Mouse (Mus musculus): ENCODE measurements at regions not wholly inside any gene's neighbourhood (a gene's known extent, or its start where the extent isn't known, plus 50 kb on each side); places are given as distances from the start of the nearest gene placed in this dataset.

GRCm38 (mm10) chr1:30362072-30362769 lies 511.5 kb downstream of the Phf3 start:
- H3K4me3 ChIP-seq (ENCODE audit: low read depth, low read length), result no peak overlapping the region
- no peaks in the 10 kb centered on the region for H3K36me3 ChIP-seq (replicated peaks; ENCODE audit: control insufficient read depth, insufficient read depth, low read depth, low read length)
- 83% methylated on average over 7 of the region's 7 CpGs for WGBS
- no peak overlapping the region for H3K4me2 ChIP-seq (ENCODE audit: low read depth, low read length)
- H3K4me1 ChIP-seq (ENCODE audit: control insufficient read depth, insufficient read depth, low read length), result no peaks in the 10 kb centered on the region
- H3K9me3 ChIP-seq (replicated peaks; ENCODE audit: control insufficient read depth, low read length), result no peaks in the 10 kb centered on the region
- ATAC-seq (replicated peaks; ENCODE audit: insufficient number of reproducible peaks, low FRiP score, low TSS enrichment, low read depth), result no peak
- no peak overlapping the region for H3K27ac ChIP-seq (replicated peaks; ENCODE audit: low read depth, low read length)
- no peak for DNase-seq (ENCODE audit: low spot score)
- no peaks in the 10 kb centered on the region for H3K27me3 ChIP-seq (ENCODE audit: control insufficient read depth, insufficient read depth, low read length)
- no peak overlapping the region for H3K9ac ChIP-seq (replicated peaks; ENCODE audit: low read length)

- no peaks in the 10 kb centered on the region for H3K9me3 ChIP-seq (replicated peaks; ENCODE audit: control insufficient read depth, low read length)
- no peak for ATAC-seq (replicated peaks; ENCODE audit: insufficient number of reproducible peaks, low FRiP score, low TSS enrichment, low read depth)
Measured at GRCm38 (mm10) chr1:30320657-30321262, 553.0 kb downstream of the Phf3 start.

GRCm38 (mm10) chr1:30318195-30318594 lies 555.5 kb downstream of the Phf3 start:
- no peak for DNase-seq (ENCODE audit: low spot score)
- Histone ChIP-seq H3K9me3 (replicated peaks; ENCODE audit: control insufficient read depth, low read length) (no peaks in the 10 kb centered on the region), H3K9ac (replicated peaks; ENCODE audit: low read length) (no peak overlapping the region), H3K4me3 (ENCODE audit: low read depth, low read length) (no peak overlapping the region), H3K4me2 (ENCODE audit: low read depth, low read length) (no peak overlapping the region), H3K36me3 (replicated peaks; ENCODE audit: control insufficient read depth, insufficient read depth, low read depth, low read length) (no peaks in the 10 kb centered on the region), H3K27me3 (ENCODE audit: control insufficient read depth, insufficient read depth, low read length) (no peaks in the 10 kb centered on the region), H3K27ac (replicated peaks; ENCODE audit: low read depth, low read length) (no peak overlapping the region), H3K4me1 (ENCODE audit: control insufficient read depth, insufficient read depth, low read length) (no peaks in the 10 kb centered on the region)
- ATAC-seq (replicated peaks; ENCODE audit: insufficient number of reproducible peaks, low FRiP score, low TSS enrichment, low read depth), result no peak
- 89% methylated on average over 8 of the region's 8 CpGs for WGBS

More at GRCm38 (mm10) chr1:30320657-30321262, 553.0 kb downstream of the Phf3 start:
- H3K9ac ChIP-seq (replicated peaks; ENCODE audit: low read length), result no peak overlapping the region
- WGBS, result 78% methylated on average over 6 of the region's 6 CpGs
- no peaks in the 10 kb centered on the region for H3K4me1 ChIP-seq (ENCODE audit: control insufficient read depth, insufficient read depth, low read length)
- H3K4me3 ChIP-seq (ENCODE audit: low read depth, low read length), result no peak overlapping the region
- no peak for DNase-seq (ENCODE audit: low spot score)
- no peak overlapping the region for H3K27ac ChIP-seq (replicated peaks; ENCODE audit: low read depth, low read length)
- H3K27me3 ChIP-seq (ENCODE audit: control insufficient read depth, insufficient read depth, low read length), result no peaks in the 10 kb centered on the region
- no peaks in the 10 kb centered on the region for H3K36me3 ChIP-seq (replicated peaks; ENCODE audit: control insufficient read depth, insufficient read depth, low read depth, low read length)
- no peak overlapping the region for H3K4me2 ChIP-seq (ENCODE audit: low read depth, low read length)

GRCm38 (mm10) chr1:30289073-30289472 lies 584.6 kb downstream of the Phf3 start:
- ATAC-seq (replicated peaks; ENCODE audit: insufficient number of reproducible peaks, low FRiP score, low TSS enrichment, low read depth), result no peak
- WGBS, result 77% methylated on average over 2 of the region's 2 CpGs
- no peak for DNase-seq (ENCODE audit: low spot score)

GRCm38 (mm10) chr1:30262418-30262817 lies 611.3 kb downstream of the Phf3 start:
- no peaks in the 10 kb centered on the region for H3K27me3 ChIP-seq (ENCODE audit: control insufficient read depth, insufficient read depth, low read length)
- H3K9ac ChIP-seq (replicated peaks; ENCODE audit: low read length), result no peak overlapping the region
- H3K36me3 ChIP-seq (replicated peaks; ENCODE audit: control insufficient read depth, insufficient read depth, low read depth, low read length), result no peaks in the 10 kb centered on the region
- no peak overlapping the region for H3K4me2 ChIP-seq (ENCODE audit: low read depth, low read length)
- ATAC-seq (replicated peaks; ENCODE audit: insufficient number of reproducible peaks, low FRiP score, low TSS enrichment, low read depth), result no peak
- 44% methylated on average over 2 of the region's 2 CpGs for WGBS
- no peak for DNase-seq (ENCODE audit: low spot score)
- H3K9me3 ChIP-seq (replicated peaks; ENCODE audit: control insufficient read depth, low read length), result no peaks in the 10 kb centered on the region
- H3K27ac ChIP-seq (replicated peaks; ENCODE audit: low read depth, low read length), result no peak overlapping the region
- H3K4me3 ChIP-seq (ENCODE audit: low read depth, low read length), result no peak overlapping the region
- H3K4me1 ChIP-seq (ENCODE audit: control insufficient read depth, insufficient read depth, low read length), result no peaks in the 10 kb centered on the region

More at GRCm38 (mm10) chr1:30289073-30289472, 584.6 kb downstream of the Phf3 start:
- Histone ChIP-seq H3K4me2 (ENCODE audit: low read depth, low read length) (no peak overlapping the region), H3K36me3 (replicated peaks; ENCODE audit: control insufficient read depth, insufficient read depth, low read depth, low read length) (no peaks in the 10 kb centered on the region), H3K9me3 (replicated peaks; ENCODE audit: control insufficient read depth, low read length) (no peaks in the 10 kb centered on the region), H3K9ac (replicated peaks; ENCODE audit: low read length) (no peak overlapping the region), H3K27me3 (ENCODE audit: control insufficient read depth, insufficient read depth, low read length) (no peaks in the 10 kb centered on the region), H3K4me3 (ENCODE audit: low read depth, low read length) (no peak overlapping the region), H3K4me1 (ENCODE audit: control insufficient read depth, insufficient read depth, low read length) (no peaks in the 10 kb centered on the region), H3K27ac (replicated peaks; ENCODE audit: low read depth, low read length) (no peak overlapping the region)

GRCm38 (mm10) chr1:30259547-30259946 lies 614.2 kb downstream of the Phf3 start:
- 74% methylated on average over 3 of the region's 3 CpGs for WGBS
- ATAC-seq (replicated peaks; ENCODE audit: insufficient number of reproducible peaks, low FRiP score, low TSS enrichment, low read depth) (no peak), DNase-seq (ENCODE audit: low spot score) (peak; percentile 1)

GRCm38 (mm10) chr1:30216764-30217348 lies 656.9 kb downstream of the Phf3 start:
- Histone ChIP-seq H3K9me3 (replicated peaks; ENCODE audit: control insufficient read depth, low read length) (no peaks in the 10 kb centered on the region), H3K9ac (replicated peaks; ENCODE audit: low read length) (no peak overlapping the region), H3K27ac (replicated peaks; ENCODE audit: low read depth, low read length) (no peak overlapping the region), H3K4me1 (ENCODE audit: control insufficient read depth, insufficient read depth, low read length) (no peaks in the 10 kb centered on the region), H3K4me3 (ENCODE audit: low read depth, low read length) (no peak overlapping the region), H3K4me2 (ENCODE audit: low read depth, low read length) (no peak overlapping the region), H3K27me3 (ENCODE audit: control insufficient read depth, insufficient read depth, low read length) (no peaks in the 10 kb centered on the region), H3K36me3 (replicated peaks; ENCODE audit: control insufficient read depth, insufficient read depth, low read depth, low read length) (no peaks in the 10 kb centered on the region)
- ATAC-seq (replicated peaks; ENCODE audit: insufficient number of reproducible peaks, low FRiP score, low TSS enrichment, low read depth), result no peak
- DNase-seq (ENCODE audit: low spot score), result no peak
- WGBS, result 68% methylated on average over 4 of the region's 4 CpGs

More at GRCm38 (mm10) chr1:30259547-30259946, 614.2 kb downstream of the Phf3 start:
- no peaks in the 10 kb centered on the region for H3K36me3 ChIP-seq (replicated peaks; ENCODE audit: control insufficient read depth, insufficient read depth, low read depth, low read length)
- H3K4me2 ChIP-seq (ENCODE audit: low read depth, low read length), result no peak overlapping the region
- no peaks in the 10 kb centered on the region for H3K9me3 ChIP-seq (replicated peaks; ENCODE audit: control insufficient read depth, low read length)
- H3K27me3 ChIP-seq (ENCODE audit: control insufficient read depth, insufficient read depth, low read length), result no peaks in the 10 kb centered on the region
- H3K4me1 ChIP-seq (ENCODE audit: control insufficient read depth, insufficient read depth, low read length), result no peaks in the 10 kb centered on the region
- H3K4me3 ChIP-seq (ENCODE audit: low read depth, low read length), result no peak overlapping the region
- H3K9ac ChIP-seq (replicated peaks; ENCODE audit: low read length), result no peak overlapping the region
- no peak overlapping the region for H3K27ac ChIP-seq (replicated peaks; ENCODE audit: low read depth, low read length)

GRCm38 (mm10) chr1:30204608-30205262 lies 669.0 kb downstream of the Phf3 start:
- no peak overlapping the region for H3K27ac ChIP-seq (replicated peaks; ENCODE audit: low read depth, low read length)
- WGBS, result 79% methylated on average over 2 of the region's 2 CpGs

More at GRCm38 (mm10) chr1:30204608-30205262, 669.0 kb downstream of the Phf3 start:
- no peak overlapping the region for H3K4me3 ChIP-seq (ENCODE audit: low read depth, low read length)
- no peak overlapping the region for H3K4me2 ChIP-seq (ENCODE audit: low read depth, low read length)
- no peak overlapping the region for H3K9ac ChIP-seq (replicated peaks; ENCODE audit: low read length)
- ATAC-seq (replicated peaks; ENCODE audit: insufficient number of reproducible peaks, low FRiP score, low TSS enrichment, low read depth) (no peak), DNase-seq (ENCODE audit: low spot score) (no peak)
- H3K36me3 ChIP-seq (replicated peaks; ENCODE audit: control insufficient read depth, insufficient read depth, low read depth, low read length), result no peaks in the 10 kb centered on the region
- H3K4me1 ChIP-seq (ENCODE audit: control insufficient read depth, insufficient read depth, low read length), result no peaks in the 10 kb centered on the region
- H3K9me3 ChIP-seq (replicated peaks; ENCODE audit: control insufficient read depth, low read length), result no peaks in the 10 kb centered on the region
- H3K27me3 ChIP-seq (ENCODE audit: control insufficient read depth, insufficient read depth, low read length), result no peaks in the 10 kb centered on the region
